Mouse (Mus musculus) inflammation-experienced regulatory T-cells (primary cell): Measurements from ENCODE around the gene Olfr18. TPM values are rescaled to one million over a fixed set of nuclear protein-coding genes. Genes with fewer than 3 reads are reported as not detected.

Experiments
- polyA plus RNA-seq, 2 experiments: library from polyadenylated mRNA; unstranded; fragments of 100-300 nt; shearing (Covaris generic); gene quantifications; one replicate each; pipeline ENCODE4 v1.2.1; 2017

Olfr18 gene
- polyA plus RNA-seq = 1 to 10 TPM in 1 of 2 experiments, under 1 TPM in 1; 0.11 to 1.5 TPM

GRCm38 (mm10) chr9:20335994-20336393, at the start of gene Olfr18:
Gene Olfr18, minus strand, starts transcription at chr9:20336094.

GRCm38 (mm10) chr9:20384532-20385342, 48.8 kb upstream of the Olfr18 start, which contains the start of gene Zfp560:
Gene Zfp560, minus strand, starts transcription at chr9:20385177.

GRCm38 (mm10) chr9:20298232-20298631, 37.7 kb downstream of the Olfr18 start, which contains the start of gene Olfr873:
Gene Olfr873, plus strand, starts transcription at chr9:20298532.

GRCm38 (mm10) chr9:20282051-20282450, 53.8 kb downstream of the Olfr18 start, which contains the start of gene Olfr39:
Gene Olfr39, plus strand, starts transcription at chr9:20282351.

Other genes starting within 250 kb of the Olfr18 start
- under 1 TPM in 1 of 2 experiments, not detected in 1; 0.69 TPM for gene Olfr868, start 237.5 kb downstream of the Olfr18 start, polyA plus RNA-seq
- gene Olfr869, start 207.1 kb downstream of the Olfr18 start, polyA plus RNA-seq = under 1 TPM in 1 of 2 experiments, not detected in 1; 0.17 TPM
- gene Olfr870, start 162.0 kb downstream of the Olfr18 start, polyA plus RNA-seq = under 1 TPM; 0.04 to 0.09 TPM
- not detected for gene Olfr871, start 123.9 kb downstream of the Olfr18 start, polyA plus RNA-seq
- 1 to 10 TPM in 1 of 2 experiments, not detected in 1; 1.1 TPM for gene Olfr872, start 99.0 kb downstream of the Olfr18 start, polyA plus RNA-seq
- 1 to 10 TPM in 1 of 2 experiments, under 1 TPM in 1; 0.40 to 6.5 TPM for gene Olfr39, start 53.7 kb downstream of the Olfr18 start, polyA plus RNA-seq
- gene Olfr873, start 37.6 kb downstream of the Olfr18 start, polyA plus RNA-seq = not detected
- 10 to 100 TPM; 37.0 to 41.6 TPM for gene Zfp560, start 49.1 kb upstream of the Olfr18 start, polyA plus RNA-seq
- 10 to 100 TPM; 21.1 to 23.9 TPM for gene Zfp26, start 124.1 kb upstream of the Olfr18 start, polyA plus RNA-seq
- gene Zfp426, start 156.7 kb upstream of the Olfr18 start, polyA plus RNA-seq = 10 to 100 TPM; 16.1 to 21.3 TPM
- gene Zfp266, start 185.3 kb upstream of the Olfr18 start, polyA plus RNA-seq = 10 to 100 TPM; 29.5 to 32.5 TPM
- 10 to 100 TPM; 13.2 to 14.3 TPM for gene Zfp846, start 245.2 kb upstream of the Olfr18 start, polyA plus RNA-seq